In the genomic region with DNA sequence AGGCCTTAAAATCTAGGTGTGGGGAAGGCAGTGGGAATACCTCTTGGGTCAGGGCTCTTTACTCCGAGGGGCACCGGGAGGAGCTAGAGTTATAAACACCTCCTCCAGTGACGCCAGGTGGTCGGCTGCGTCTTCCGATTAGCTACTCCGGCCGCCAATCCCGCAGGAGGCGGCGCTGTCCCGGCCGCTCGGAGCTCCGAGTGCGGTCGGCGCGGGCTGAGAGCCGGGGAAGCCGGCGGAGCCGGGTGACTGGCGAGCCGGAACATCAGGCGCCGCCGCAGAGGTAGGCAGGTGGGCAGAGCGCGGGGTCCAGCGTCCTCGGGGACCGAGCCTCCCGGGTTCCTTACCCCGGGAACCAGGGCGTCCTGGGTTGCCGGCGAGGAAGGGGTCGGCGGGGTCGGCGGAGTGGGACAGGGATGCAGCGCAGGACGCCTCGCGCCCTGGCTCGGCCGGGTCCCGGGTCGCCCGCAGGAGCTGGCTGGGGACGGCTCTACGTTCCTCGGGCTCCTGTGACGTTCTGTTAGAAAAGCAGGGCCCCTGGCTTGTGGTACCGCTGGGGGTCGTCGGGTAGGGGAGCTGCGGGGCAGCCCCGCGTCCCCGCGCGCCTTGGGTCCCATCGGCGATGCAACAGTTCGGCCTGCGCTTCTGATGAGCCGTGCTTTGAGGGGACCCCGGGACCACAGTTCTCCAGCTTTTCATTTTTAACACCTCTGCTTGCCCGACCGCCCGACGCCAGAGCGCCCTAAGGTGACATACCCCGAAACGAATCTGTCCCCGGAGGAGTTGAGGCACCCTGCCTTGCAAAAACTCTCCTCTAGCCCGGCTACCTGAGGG, we compare ENCODE assay signal across 8 mouse cellular contexts. TPM values are rescaled to one million over a fixed set of nuclear protein-coding genes. Genes with fewer than 3 reads are reported as not detected.
DNase-seq lines count a peak whose midpoint lies in the region; ATAC-seq and TF ChIP-seq lines count a peak whose summit lies in the region.

A gene (plus strand): TSS at position 214 of the 834 bp plus-strand sequence.

- TF ChIP-seq CTCF in E14TG2a.4 (conservative IDR thresholded peaks at IDR 0.05; ENCODE audit: low read length): no peak

- DNase-seq in heart, postnatal 10 days: peak; percentile 89 to 90
- peak; percentile 81 to 90 for DNase-seq in kidney, postnatal 36 days
- DNase-seq in thymus, postnatal 14 days: peak; percentile 42

- peaks cover 15% of the 10 kb centered on the region for H3K4me1 ChIP-seq in E14TG2a.4 (replicated peaks; ENCODE audit: low read depth, low read length)
- H3K4me1 ChIP-seq in forebrain, embryonic 15.5 days: peaks cover 35% of the 10 kb centered on the region
- 0 out of 2 replicates have a peak, but pooled peaks cover 3% of the 10 kb centered on the region for H3K4me1 ChIP-seq in liver, embryonic 15.5 days (replicated peaks)
- peaks cover 38% of the 10 kb centered on the region for H3K4me1 ChIP-seq in neural tube, embryonic 13.5 days (replicated peaks)

- ATAC-seq in cerebellum, adult (ENCODE audit: insufficient number of reproducible peaks, low FRiP score, low TSS enrichment): peak; percentile 54
- peak; percentile 92 for ATAC-seq in forebrain, embryonic 15.5 days (replicated peaks)
- peak; percentile 37; the same call in 1 of the 2 replicates for ATAC-seq in liver, embryonic 15.5 days (ENCODE audit: insufficient read depth)
- peak; percentile 91 for ATAC-seq in neural tube, embryonic 13.5 days (ENCODE audit: low read depth)

- H3K4me3 ChIP-seq in E14TG2a.4 (replicated peaks; ENCODE audit: low read length): peak within 1 kb of the TSS; percentile 90
- H3K4me3 ChIP-seq in forebrain, embryonic 15.5 days: peak within 1 kb of the TSS; percentile 59
- peak within 1 kb of the TSS; percentile 53 for H3K4me3 ChIP-seq in liver, embryonic 15.5 days (replicated peaks)
- H3K4me3 ChIP-seq in neural tube, embryonic 13.5 days: peak within 1 kb of the TSS; percentile 70

- H3K9ac ChIP-seq in forebrain, embryonic 15.5 days (replicated peaks): peak within 1 kb of the TSS; percentile 62
- H3K9ac ChIP-seq in liver, embryonic 15.5 days: no peak within 1 kb of the TSS
- H3K9ac ChIP-seq in neural tube, embryonic 13.5 days: peak within 1 kb of the TSS; percentile 81

- intact Hi-C loops in heart, postnatal 10 days (cut with DNase I): no loop called here

- under 1% methylated on average over 78 of the region's 79 CpGs for WGBS in forebrain, embryonic 15.5 days
- 1% methylated on average over 79 of the region's 79 CpGs for WGBS in liver, embryonic 15.5 days (ENCODE audit: insufficient replicate concordance)
- under 1% methylated on average over 79 of the region's 79 CpGs for WGBS in neural tube, embryonic 13.5 days

- peak within 1 kb of the TSS; percentile 93 for H3K4me2 ChIP-seq in forebrain, embryonic 15.5 days (replicated peaks)
- H3K4me2 ChIP-seq in liver, embryonic 15.5 days: peak within 1 kb of the TSS; percentile 70
- peak within 1 kb of the TSS; percentile 95 for H3K4me2 ChIP-seq in neural tube, embryonic 13.5 days

- H3K27ac ChIP-seq in forebrain, embryonic 15.5 days (replicated peaks): no peak within 1 kb of the TSS
- H3K27ac ChIP-seq in liver, embryonic 15.5 days (replicated peaks): no peak within 1 kb of the TSS
- peak within 1 kb of the TSS; percentile 47 for H3K27ac ChIP-seq in neural tube, embryonic 13.5 days (replicated peaks)

- H3K9me3 ChIP-seq in E14TG2a.4 (ENCODE audit: low read length): no peaks in the 10 kb centered on the region
- H3K9me3 ChIP-seq in forebrain, embryonic 15.5 days: no peaks in the 10 kb centered on the region
- H3K9me3 ChIP-seq in liver, embryonic 15.5 days (replicated peaks): no peaks in the 10 kb centered on the region
- no peaks in the 10 kb centered on the region for H3K9me3 ChIP-seq in neural tube, embryonic 13.5 days

- peaks cover 16% of the 10 kb centered on the region for H3K27me3 ChIP-seq in E14TG2a.4 (ENCODE audit: insufficient read depth, low read length)
- H3K27me3 ChIP-seq in forebrain, embryonic 15.5 days: peaks cover 12% of the 10 kb centered on the region; the same call in 1 of the 2 replicates
- H3K27me3 ChIP-seq in liver, embryonic 15.5 days: peaks cover 44% of the 10 kb centered on the region
- peaks cover 17% of the 10 kb centered on the region for H3K27me3 ChIP-seq in neural tube, embryonic 13.5 days

- H3K36me3 ChIP-seq in E14TG2a.4 (ENCODE audit: insufficient read depth, low read length): no peaks in the 10 kb centered on the region
- no peaks in the 10 kb centered on the region for H3K36me3 ChIP-seq in forebrain, embryonic 15.5 days
- no peaks in the 10 kb centered on the region for H3K36me3 ChIP-seq in liver, embryonic 15.5 days (replicated peaks)
- H3K36me3 ChIP-seq in neural tube, embryonic 13.5 days: no peaks in the 10 kb centered on the region

RNA-seq across cellular contexts. Expression of the gene that starts here (rescaled TPM):
- polyA plus RNA-seq in forebrain, embryonic 15.5 days (2015; fragmentation: Nextera tagmentation; extraction: Ambion mirVana): 0.88 and 1.2 TPM in 2 replicates
- 1 to 10 TPM; 6.3 to 7.0 TPM for total RNA-seq in heart, postnatal 10 days (2021)
- polyA plus RNA-seq in liver, embryonic 15.5 days (2015; fragmentation: Nextera tagmentation; extraction: Ambion mirVana): 0.22 and 0.45 TPM in 2 replicates
- 1.5 and 2.5 TPM in 2 replicates for polyA plus RNA-seq in neural tube, embryonic 13.5 days (2015; fragmentation: Nextera tagmentation; extraction: Ambion mirVana)

Comparison
In these comparisons a context has a peak if more than half of its experiments do, and no peak if none do; other contexts are left out.
1. Peak in ATAC-seq, H3K4me3 ChIP-seq and H3K4me2 ChIP-seq in liver, embryonic 15.5 days; RNA of the gene not detected or under 1 TPM.
2. ATAC-seq: peak in every context shown above with its lines; median percentile 92 in forebrain, embryonic 15.5 days; 91 in neural tube, embryonic 13.5 days; 54 in cerebellum, adult; 37 in liver, embryonic 15.5 days.